Mouse (Mus musculus) right cerebral cortex, adult 2 months (tissue): ENCODE data around the gene Gm20388.

ENCODE experiments used
- DNase-seq, 2 experiments: peaks; one replicate each; pipeline ENCODE4 v3.0.0; 2021 to 2022; ENCODE audit warnings: low spot score in 2 of 2

Gm20388 gene

DNA sequence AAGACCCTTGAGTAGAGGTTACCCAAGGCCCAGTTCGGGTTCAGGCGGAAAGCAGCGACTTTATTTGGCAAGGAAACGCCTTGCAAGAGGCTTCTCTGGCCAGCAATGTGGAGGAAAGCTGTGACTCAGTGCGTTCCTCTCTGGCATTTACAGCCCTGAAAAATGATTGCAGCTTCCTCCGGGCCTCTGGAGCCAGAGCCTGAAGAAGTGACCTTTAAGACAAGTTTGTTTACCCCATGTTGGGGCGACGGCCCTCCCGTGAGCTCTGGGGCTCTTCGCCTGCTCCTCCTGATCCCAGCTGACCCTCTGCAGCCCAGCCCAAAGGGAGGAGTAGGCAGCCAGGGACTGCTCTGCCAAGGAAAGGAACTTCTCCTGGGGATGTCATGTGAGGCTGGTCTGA lies 1036.6 kb downstream of the Gm20388 start:
- DNase-seq: no peak

DNA sequence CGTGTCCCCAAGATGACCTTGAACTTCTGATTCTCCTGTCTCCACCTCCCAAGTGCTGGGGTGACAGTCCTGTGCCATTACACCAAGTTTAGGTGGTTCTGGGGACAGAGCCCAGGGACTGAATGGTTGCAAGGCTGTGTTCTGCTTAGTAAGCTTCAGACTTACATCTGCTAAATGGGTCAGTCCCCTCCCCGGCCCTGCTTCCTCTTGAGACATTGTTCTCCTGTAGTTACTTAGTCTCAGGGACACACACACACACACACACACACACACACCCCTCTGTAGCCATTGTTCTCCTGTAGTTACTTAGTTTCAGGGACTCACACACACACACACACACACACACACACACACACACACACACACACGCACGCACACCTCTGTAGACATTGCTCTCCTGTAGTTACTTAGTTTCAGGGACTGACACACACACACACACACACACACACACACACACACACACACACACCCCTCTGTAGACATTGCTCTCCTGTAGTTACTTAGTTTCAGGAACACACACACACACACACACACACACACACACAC lies 1037.5 kb downstream of the Gm20388 start:
- no peak for DNase-seq

DNA sequence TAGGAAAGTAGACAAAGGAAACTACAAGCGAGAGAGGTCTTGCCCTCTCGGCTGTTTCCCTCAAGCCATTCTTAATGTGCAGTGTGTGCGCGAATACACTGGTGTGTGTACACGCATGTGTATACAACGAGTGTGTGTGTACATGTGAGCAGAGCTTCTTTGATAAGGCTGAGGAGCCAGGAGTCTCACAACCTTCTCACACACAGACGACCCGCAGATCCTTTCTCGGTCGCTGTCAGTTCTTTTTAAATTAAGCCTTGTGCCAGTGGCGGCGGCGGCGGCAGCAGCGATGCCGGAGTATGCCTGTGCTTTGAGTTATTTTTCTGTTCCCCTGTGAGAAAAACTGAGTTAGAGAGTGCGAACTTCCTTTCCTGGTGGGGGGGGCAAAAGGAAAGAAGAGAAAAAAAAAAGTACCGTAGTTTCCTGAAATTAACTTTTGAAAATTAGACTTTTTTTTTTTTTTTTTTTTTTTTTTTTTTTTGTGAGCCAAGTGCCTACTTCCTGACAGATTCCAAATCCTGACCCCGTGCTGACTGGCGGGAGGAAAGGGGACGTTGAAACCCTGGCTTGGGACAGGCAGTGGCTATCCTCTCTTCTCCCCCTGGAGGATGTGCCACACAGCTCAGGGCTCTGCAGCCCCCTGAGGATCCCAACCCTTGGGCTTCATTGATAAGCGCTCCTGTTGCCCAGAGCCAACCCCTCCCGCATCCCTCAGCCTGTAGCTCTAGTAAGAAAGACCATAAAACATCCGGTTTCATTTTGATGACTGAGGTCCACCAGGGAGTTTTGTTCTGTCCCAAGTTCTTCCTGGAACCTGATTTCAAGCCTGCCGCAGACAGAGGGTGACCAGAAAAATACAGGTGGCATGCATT lies 1038.2 kb downstream of the Gm20388 start:
- DNase-seq: no peak

DNA sequence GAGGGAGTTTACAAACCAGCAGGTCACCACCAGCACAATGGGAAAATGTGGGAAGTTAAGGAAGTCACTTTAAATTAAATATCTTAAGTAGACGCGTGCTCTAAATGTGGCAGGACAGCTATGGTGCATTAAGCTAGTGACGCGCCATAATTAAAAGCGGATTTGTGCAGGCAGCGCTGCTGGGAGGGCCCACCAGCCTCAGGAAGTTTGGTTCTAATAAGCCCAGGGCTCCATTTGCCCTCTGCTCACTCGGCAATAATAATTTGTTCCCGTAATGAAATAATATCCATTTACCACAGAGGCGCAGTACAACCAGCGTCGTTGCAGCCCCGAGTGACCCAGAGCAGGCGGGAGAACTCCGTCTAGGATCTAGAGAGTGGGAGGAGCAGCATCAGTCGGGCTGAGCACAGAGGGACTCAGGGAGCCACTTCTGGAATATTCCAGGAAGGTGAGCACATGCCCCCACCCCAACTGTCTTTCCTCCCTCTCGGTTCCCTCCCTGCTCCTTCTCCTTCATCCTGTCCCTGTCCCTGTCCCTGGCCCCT lies 1040.1 kb downstream of the Gm20388 start:
- no peak for DNase-seq

DNA sequence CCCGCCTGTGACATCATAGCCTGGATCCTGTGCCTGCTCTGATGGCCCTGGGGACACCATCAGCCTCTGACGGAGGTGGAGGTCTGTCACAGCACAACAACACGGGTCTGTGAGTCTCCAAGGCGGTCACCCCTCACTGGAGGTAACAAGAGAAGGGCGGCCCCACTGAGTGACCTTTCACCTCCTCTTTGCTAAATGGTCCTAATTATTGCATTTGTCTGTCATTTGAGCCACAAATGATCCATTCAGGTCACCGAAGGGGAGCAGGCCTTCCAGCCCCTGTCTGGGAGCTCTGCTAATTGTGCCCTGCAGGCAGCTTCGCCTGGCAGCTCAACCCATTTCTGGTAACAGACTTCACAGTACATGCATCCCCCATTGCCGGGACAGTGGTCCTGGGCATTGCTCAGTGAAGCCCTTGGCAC lies 1048.8 kb downstream of the Gm20388 start:
- DNase-seq: no peak

DNA sequence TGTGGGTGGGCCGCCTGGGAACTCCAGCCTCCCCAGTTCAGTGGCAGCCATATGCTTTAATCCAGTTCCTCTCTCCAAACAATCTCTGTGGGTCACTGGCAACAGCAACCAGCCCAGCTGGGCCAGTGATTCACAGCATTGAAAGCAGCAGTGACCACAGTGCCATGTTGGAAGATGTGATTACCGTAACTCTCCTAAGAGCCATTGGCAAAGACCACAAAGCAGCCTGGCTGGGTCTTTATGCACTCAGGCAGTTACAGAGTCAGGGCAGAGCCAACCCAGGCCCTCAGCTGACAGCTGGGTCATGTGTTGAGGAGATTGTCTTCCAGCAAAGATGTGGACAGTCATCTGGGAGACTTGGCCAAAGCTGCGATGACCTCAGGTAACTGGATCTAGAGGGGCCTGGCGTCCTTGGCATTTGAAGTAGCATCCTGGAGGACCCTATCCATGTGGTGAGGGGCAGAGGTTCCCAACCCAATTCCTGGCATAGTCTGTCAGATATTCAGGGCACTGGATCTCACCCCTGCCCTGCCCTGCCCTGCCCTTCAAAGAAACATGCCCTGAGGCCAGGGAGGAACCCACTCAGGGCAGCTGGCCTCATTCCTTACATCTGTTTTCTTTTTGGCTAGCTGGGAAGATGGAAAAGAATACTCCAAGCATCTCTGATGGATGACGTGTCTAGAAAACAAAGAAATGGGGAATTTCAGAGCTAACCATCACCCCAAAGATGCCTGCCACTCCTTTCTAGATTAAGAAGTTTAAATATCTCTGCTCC lies 1052.2 kb downstream of the Gm20388 start:
- no peak for DNase-seq

DNA sequence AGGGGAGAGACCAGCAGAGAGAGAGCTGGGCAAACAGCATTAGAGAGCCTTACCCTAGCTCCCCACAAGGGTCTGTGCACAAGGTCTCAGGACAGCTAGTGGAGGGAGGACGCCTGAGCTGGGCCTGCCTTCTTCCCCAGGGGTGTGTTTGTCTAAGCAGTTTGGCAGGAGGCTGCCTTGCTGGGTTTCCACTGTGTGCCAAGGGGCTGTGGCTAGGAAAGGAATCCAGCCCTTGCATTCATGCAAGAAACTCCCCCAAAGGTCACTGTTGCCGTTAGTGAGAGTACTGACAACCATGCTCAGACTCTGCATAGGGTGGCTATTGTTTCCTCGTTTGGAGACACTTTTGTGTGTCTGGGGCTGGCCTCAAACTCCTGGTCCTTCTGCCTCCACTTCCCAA lies 1055.9 kb downstream of the Gm20388 start:
- DNase-seq: no peak

DNA sequence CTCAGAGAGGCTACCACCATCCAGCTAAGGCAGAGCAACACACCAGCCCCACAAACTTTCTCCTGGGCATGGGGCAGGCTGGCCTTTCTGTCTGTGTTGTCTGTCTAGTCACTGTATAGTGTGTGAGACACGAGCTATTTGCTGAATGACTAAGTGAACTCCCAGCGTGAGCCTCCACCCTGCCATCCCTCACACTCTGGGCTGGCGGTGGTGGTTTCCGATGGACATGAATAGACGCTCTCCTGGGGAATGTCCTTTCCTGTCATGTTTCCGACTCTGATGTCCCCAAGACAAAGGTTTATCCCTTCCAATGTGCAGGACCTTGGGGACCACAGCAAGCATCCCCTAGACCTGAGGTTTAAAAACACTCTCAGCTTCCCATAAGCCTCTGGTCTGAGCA lies 1057.7 kb downstream of the Gm20388 start:
- no peak for DNase-seq

DNA sequence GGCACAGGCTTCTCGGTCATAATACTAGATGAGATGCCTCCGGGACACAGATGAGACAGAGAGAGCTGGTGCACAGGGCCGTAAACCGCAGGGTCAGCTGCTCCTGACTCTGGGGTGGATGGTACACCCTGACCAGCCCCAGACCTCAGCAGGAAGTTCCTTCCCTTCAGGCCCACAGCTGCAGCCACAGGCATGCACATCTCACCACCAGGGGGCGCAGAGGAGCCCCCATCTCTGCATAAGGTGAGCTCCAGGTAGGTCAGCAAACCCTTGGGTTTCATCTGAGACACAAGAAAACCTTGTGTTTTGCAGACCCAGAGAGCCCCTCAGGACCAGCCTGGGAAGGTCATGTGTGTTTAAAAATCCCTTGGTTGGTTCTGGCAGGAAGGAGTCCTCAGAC lies 1059.7 kb downstream of the Gm20388 start:
- DNase-seq: peak; percentile 6 to 13

DNA sequence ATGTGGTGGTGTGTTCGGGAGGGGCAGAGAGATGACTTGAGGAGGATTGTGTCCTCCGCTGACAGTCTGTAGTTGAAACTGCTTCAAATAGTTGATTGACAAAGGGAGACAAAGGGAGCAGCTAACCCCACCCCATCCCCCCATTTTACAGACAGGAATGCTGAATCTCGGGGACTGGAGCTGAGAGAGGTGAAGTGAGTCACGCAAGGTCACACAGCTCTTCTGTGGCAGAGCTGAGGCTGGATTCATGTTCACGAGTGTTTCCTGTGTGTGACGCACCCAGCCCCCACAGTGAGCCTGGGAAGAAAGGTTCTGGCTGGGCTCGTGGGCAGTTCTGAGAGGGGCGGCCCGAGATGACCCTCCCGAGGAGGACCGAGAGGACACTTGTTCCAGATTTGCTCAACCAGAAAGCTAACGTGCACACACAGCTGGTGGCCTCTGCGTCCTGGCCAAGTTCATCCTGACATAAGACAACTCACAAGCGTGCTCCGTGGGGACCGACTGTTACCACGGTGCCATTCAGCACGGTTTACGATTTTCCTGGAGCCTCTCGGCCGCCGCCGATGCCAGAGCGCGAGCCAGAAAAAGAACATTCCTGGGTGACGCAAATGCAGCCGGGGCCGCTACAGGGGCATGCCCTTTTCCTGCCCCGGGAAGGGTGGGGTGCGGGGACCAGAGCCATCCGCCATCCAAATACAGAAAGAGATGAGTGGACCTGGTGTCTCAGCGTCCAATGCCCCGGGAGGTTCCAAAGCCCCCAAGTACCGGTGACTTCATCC lies 1061.2 kb downstream of the Gm20388 start:
- DNase-seq: peak; percentile 5 to 7

DNA sequence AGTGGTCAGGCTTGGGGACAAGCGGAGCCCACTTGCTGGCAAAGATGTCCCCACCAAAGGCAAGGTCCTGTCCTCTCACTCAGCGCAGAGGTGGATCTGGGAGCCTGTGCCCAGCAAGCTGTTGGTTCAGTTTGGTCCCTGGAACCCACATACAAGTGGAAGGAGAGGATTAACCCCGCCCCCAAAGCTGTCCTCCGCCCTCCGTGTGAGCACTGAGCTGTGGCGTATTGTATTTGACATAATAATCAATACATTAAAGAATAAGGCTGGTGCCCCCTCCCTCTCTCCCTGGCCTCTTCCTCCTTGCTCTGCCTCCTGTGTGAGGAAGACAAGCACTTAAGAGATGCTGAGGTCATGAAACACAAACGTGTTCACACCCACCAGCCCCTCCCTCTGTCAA lies 1062.4 kb downstream of the Gm20388 start:
- DNase-seq: no peak

DNA sequence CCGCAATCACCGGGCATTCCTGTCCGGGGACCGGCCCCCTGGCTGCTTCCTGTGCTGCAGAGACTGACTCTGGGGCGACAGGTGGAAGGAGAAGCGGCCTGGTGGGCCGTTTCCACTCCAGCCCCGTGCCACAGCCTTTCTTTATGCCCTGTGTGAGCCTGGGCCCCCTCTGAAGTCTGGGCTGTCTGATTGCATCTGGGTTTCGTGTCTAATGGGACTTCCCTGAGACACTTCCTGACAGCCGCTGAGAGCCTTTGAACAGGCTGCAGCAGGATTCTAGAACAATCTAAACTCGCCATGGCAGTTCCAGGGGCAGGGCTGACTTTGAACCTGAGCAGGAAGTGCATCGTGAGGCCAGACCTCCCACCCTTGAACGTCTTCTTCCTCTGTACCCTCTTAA lies 1066.5 kb downstream of the Gm20388 start:
- no peak for DNase-seq

DNA sequence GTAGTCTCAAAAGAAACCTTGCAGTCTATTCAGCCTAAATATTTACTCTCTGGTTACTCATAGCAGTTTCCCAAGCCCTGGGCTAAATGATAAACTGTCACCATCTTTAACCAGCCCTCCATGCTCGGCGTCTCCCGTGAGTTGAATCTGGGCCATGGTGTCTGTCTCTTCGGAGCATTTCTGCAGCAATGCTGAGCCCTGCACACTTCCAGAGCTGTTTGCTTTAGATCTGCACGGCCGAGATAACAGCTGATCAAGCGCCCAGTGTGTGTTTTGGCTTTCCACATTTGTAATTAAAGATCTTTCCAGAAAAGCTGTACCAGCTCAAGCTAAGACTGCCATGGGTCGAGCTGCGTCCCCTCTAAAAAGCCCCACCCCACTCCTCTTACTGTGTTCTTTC lies 1068.6 kb downstream of the Gm20388 start:
- no peak for DNase-seq

DNA sequence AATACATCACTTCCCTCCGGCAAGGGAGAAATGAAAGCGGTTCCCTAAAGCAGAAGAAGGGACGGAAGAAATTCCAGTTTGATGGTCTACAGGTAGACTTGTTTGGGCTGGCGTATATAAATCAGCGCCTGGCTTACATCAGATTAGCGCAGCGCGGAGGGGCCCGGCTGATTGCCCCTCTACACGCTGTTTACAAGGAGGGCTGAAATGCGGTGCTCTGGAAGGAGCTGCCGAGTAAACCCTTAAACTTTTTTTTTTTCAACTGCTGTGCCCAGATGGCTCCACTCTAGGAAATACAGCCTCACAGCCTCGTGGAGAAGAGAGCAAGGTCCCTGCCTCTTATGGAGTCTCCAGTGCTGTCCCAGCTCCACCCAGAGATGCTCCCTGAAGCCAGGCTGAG lies 1070.3 kb downstream of the Gm20388 start:
- DNase-seq: no peak

DNA sequence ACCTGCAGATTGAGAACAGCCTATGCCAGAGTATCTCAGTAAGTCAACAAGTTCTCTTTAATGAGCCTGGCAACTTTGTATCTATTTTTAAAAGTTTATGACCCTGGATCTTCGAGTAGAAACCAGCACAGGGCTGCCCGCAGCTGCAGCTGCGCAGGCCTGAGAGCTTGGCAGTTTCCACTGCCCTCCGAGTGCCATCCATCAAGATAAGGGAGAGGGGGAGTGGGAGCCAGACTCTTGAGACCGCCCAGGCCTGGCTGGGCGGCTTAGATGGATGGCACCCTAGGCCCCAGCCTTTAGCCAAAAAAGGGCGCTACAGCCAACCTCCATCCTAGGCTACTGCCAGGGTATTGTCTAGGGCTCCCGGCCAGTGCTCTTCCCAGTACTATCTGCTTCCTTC lies 1074.2 kb downstream of the Gm20388 start:
- no peak for DNase-seq

DNA sequence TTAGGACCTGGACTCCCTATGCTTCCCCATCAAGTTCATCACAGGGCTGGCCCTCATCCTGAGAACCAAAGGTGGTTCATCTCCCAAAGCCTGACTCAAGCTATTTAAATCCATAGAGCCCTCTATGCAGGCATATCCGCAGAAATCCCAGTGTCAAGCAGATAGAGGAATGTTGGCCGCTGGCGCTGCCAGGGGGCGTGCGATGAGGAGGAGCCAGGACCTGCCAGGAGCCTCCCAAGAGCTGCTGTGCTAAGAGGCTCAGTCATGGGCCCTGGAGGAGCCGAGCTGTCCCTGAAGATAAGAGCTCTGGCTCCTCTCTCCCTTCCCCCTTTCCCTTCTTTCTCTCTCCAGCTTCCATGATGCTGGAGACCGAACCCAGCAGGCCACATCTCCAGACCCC lies 1075.4 kb downstream of the Gm20388 start:
- no peak for DNase-seq

DNA sequence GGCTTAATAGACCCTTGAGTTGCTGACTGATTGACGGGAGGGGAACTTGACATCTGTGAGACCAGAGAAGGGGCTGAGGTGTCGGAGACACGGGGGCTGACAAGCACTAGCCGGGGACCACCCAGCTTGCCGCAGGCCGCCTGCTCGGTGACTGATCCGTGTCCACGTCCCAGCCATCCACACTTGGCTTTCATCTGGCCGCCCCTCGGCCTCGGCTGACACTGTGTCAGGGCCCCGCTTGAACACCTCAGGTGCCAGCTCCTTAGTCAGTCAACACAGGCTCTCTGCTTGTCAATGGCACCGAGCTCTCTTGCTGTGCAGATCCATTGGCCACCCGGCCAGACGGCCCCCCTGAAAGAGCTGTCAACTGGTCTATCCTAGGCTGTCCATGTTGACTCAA lies 1083.1 kb downstream of the Gm20388 start:
- no peak for DNase-seq

DNA sequence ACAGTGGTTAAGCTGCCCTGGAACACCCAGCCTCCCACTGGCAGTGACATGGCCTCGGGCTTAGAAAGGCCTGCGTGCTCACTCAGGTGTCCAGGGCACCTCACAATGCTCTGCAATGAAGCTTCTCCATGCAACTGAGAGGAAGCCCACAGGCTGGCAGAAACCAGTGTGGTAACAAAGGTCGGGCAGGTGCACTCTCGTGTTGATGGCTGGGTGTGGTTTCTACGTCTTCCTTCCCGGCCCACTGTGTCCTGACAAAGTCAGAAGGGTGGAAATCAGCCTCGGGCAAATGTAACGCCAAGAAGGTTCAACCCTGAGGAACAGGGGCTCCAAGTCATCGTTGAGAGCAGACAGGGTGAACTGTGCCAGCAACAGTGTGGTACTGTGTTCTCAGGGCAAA lies 1084.8 kb downstream of the Gm20388 start:
- DNase-seq: no peak

DNA sequence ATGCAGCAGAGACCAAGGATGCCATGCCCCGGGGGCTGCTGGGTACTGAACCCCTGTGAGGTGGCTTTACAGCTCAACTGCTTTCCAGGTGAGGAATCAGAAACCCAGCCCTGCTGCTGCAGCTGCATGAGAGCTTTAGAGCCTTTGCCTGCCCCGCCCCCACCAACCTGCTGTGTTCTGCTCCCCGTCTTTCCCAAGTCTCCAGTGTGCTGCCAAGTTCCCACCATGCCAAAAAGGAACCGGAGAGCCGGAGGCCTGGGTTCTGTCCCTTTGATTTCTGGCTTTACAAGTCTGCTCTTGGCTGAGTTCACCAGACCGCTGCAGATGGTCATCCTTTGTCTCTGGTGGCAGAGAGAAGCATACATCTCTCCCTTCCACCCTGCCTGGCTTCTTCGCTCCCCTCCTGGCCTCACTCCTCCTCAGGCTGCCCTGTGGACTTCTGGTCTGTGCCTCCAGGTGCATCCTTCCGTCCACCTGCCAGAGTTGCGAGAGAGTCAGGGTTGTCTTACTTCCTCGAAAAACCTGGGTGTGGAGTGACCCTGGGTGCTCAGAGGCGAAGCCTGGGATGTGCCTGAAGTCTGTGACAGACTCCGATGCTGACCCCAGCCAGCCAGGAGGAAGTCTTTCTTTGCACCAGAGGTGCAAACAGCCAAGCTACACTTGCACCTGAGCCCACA lies 1086.4 kb downstream of the Gm20388 start:
- no peak for DNase-seq

DNA sequence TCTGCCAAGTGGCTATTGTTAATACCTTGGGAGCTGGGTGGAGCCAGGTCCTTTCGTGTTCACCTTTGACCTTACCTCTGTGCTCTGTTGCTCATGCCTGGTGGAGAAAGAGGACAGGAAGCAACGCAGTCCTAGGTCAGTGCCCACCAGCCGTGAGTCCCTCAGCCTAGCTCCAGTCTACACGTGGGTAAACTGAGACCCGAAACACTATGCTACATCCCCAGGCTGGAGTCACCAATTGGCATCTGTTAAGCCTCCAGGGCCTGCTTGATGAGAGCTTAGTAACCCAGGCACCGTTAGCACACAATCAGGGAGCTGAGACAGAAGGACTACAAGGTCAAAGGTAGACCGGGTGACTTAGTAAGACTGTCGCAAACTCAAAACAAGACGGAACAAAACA lies 1087.3 kb downstream of the Gm20388 start:
- DNase-seq: no peak

DNA sequence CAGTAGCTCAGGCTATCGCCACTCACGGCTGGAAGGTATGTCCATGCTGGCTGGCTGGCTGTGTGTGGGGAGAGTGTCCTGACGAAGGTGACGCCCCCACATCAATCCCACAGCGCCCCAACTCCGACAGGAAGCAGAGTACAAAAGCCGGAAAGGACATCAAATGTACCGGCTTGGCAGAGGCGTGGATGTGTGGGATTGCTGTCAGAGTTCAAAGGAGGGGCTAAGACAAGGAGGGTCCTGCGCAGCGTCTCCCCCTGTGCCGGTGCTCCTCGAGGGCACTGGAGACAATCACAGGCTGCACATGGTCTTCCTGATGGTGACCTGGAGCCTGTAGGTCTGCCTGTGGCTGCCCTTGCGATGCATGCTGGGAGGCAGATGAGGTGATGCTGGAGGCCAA lies 1088.3 kb downstream of the Gm20388 start:
- no peak for DNase-seq
